ENCODE assay signal across 8 mouse cellular contexts in genomic region chr12:20231528-20231927, GRCm38 (mm10).
DNase-seq lines count a peak whose midpoint lies in the region; ATAC-seq and TF ChIP-seq lines count a peak whose summit lies in the region.

No protein-coding gene starts in this region.

- H3K27me3 ChIP-seq in heart, embryonic 11.5 days (ENCODE audit: control insufficient read depth, insufficient read depth, low read length) = peaks cover 12% of the 10 kb centered on the region; the same call in 1 of the 2 replicates
- H3K27me3 ChIP-seq in embryonic facial prominence, embryonic 13.5 days = peaks cover 28% of the 10 kb centered on the region
- H3K27me3 ChIP-seq in intestine, embryonic 16.5 days (replicated peaks; ENCODE audit: control insufficient read depth, insufficient read depth, low read length) = 0 out of 2 replicates have a peak, but pooled peaks cover 2% of the 10 kb centered on the region

- no peak for DNase-seq in heart, postnatal 25 days (ENCODE audit: low spot score)
- DNase-seq in CD4-positive helper T cell, adult 2 months (ENCODE audit: low read depth, low spot score) = peak; percentile 12
- no peak for DNase-seq in right cerebral cortex, postnatal 25 days
- no peak for DNase-seq in frontal cortex, postnatal 25 days (ENCODE audit: low spot score in 2 of 2)

- H3K9me3 ChIP-seq in heart, embryonic 11.5 days (replicated peaks; ENCODE audit: control insufficient read depth, low read length) = peaks cover 77% of the 10 kb centered on the region
- H3K9me3 ChIP-seq in embryonic facial prominence, embryonic 13.5 days = peaks cover 77% of the 10 kb centered on the region
- peaks cover 72% of the 10 kb centered on the region for H3K9me3 ChIP-seq in intestine, embryonic 16.5 days (ENCODE audit: control insufficient read depth, low read length)

- peaks cover 22% of the 10 kb centered on the region for H3K36me3 ChIP-seq in heart, embryonic 11.5 days (ENCODE audit: control insufficient read depth, insufficient read depth, low read length)
- peaks cover 46% of the 10 kb centered on the region for H3K36me3 ChIP-seq in embryonic facial prominence, embryonic 13.5 days
- peaks cover 29% of the 10 kb centered on the region for H3K36me3 ChIP-seq in intestine, embryonic 16.5 days (ENCODE audit: control insufficient read depth, insufficient read depth, low read length)

- TF ChIP-seq POLR2A in olfactory bulb, adult 2 months (IDR thresholded peaks at IDR 0.05; ENCODE audit: insufficient read depth, low read depth, low read length) = 0 out of 2 replicates have a peak, but pooled peaks have one; percentile 23

- no peak overlapping the region for H3K27ac ChIP-seq in heart, embryonic 11.5 days (ENCODE audit: low read depth, low read length)
- no peak overlapping the region for H3K27ac ChIP-seq in embryonic facial prominence, embryonic 13.5 days
- no peak overlapping the region for H3K27ac ChIP-seq in intestine, embryonic 16.5 days (ENCODE audit: low read length)
- no peak overlapping the region for H3K27ac ChIP-seq in olfactory bulb, adult 2 months (ENCODE audit: insufficient read depth, low read depth, low read length)

- H3K4me2 ChIP-seq in heart, embryonic 11.5 days = no peak overlapping the region
- H3K4me2 ChIP-seq in embryonic facial prominence, embryonic 13.5 days = no peak overlapping the region
- no peak overlapping the region for H3K4me2 ChIP-seq in intestine, embryonic 16.5 days (ENCODE audit: low read depth, low read length)

- no peak for TF ChIP-seq CTCF in olfactory bulb, adult 2 months (IDR thresholded peaks at IDR 0.05; ENCODE audit: insufficient read depth, low read depth, low read length)

- H3K4me3 ChIP-seq in heart, embryonic 11.5 days (ENCODE audit: low read depth, low read length) = no peak overlapping the region
- H3K4me3 ChIP-seq in embryonic facial prominence, embryonic 13.5 days = no peak overlapping the region
- H3K4me3 ChIP-seq in intestine, embryonic 16.5 days (ENCODE audit: low read length) = no peak overlapping the region
- no peak overlapping the region for H3K4me3 ChIP-seq in olfactory bulb, adult 2 months (ENCODE audit: insufficient read depth, low read depth, low read length)

- H3K4me1 ChIP-seq in heart, embryonic 11.5 days (ENCODE audit: control insufficient read depth, insufficient read depth, low read length) = no peaks in the 10 kb centered on the region
- H3K4me1 ChIP-seq in embryonic facial prominence, embryonic 13.5 days = no peaks in the 10 kb centered on the region
- H3K4me1 ChIP-seq in intestine, embryonic 16.5 days (ENCODE audit: control insufficient read depth, insufficient read depth, low read length) = no peaks in the 10 kb centered on the region
- no peaks in the 10 kb centered on the region for H3K4me1 ChIP-seq in olfactory bulb, adult 2 months (ENCODE audit: control insufficient read depth, insufficient read depth, low read length)

- peak; percentile 50 for ATAC-seq in heart, embryonic 11.5 days (replicated peaks; ENCODE audit: insufficient number of reproducible peaks, low FRiP score, low TSS enrichment)
- 0 out of 2 replicates have a peak, but pooled peaks have one; percentile 16 for ATAC-seq in embryonic facial prominence, embryonic 13.5 days (ENCODE audit: insufficient number of reproducible peaks, insufficient read depth, low FRiP score, low TSS enrichment, low read depth)
- ATAC-seq in intestine, embryonic 16.5 days = 0 out of 2 replicates have a peak, but pooled peaks have one; percentile 6

- no peak overlapping the region for H3K9ac ChIP-seq in heart, embryonic 11.5 days (ENCODE audit: low read depth, low read length)
- no peak overlapping the region for H3K9ac ChIP-seq in embryonic facial prominence, embryonic 13.5 days
- H3K9ac ChIP-seq in intestine, embryonic 16.5 days (ENCODE audit: low read depth, low read length) = no peak overlapping the region

- intact Hi-C loops in heart, postnatal 25 days (cut with DNase I) = no loop called here

- WGBS in heart, embryonic 11.5 days (ENCODE audit: insufficient replicate concordance) = 63% methylated on average over 12 of the region's 12 CpGs
- WGBS in embryonic facial prominence, embryonic 13.5 days = 66% methylated on average over 12 of the region's 12 CpGs
- WGBS in intestine, embryonic 16.5 days = 69% methylated on average over 12 of the region's 12 CpGs
- WGBS in olfactory bulb, adult 2 months = 70% methylated on average over 12 of the region's 12 CpGs
